Mouse (Mus musculus) A20 (cell line): ENCODE data around the gene Cep250.

Experiments used
- DNase-seq: peaks from one replicate; pipeline ENCODE4 v3.0.0-alpha.2; 2011; ENCODE audit warnings: low read depth, low spot score

Cep250 gene

DNA sequence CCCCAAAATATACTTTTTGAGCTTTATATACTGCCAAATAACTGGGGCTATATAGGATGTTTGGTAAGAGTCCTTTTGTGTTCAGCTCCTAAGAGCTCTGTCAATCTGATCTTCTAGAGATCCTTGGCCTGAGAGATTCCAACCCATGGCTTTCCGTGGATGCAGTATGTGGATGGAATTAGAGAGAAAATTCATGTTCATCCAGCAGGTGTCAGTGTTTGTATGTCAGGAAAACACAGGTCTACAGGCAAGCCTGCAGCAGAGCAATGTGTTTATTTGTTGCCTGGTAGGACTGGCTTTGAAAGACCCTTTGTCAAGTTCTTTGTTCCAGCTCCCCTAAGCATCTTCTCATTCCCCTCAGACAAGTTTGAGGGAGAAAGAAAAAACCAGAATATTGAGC, 6.7 kb downstream of the Cep250 start:
- peak; percentile 21 for DNase-seq

DNA sequence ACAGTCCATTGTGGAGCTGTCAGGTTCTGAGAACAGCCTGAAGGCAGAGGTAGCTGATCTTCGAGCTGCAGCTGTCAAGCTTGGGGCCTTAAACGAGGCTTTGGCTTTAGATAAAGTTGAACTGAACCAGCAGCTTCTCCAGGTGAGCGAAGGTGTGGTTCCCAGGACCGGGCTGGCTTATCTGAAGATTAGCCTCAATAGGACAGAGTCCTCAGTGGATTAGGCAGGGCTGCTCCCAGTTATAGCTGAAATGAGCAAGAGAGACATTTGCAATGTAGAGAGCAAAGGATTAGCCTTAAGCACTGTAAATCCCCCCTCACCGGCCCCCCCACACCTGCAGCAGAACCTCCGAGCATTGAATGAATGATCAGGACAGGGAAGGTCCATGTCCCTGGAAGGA, 17.1 kb downstream of the Cep250 start:
- DNase-seq = no peak

DNA sequence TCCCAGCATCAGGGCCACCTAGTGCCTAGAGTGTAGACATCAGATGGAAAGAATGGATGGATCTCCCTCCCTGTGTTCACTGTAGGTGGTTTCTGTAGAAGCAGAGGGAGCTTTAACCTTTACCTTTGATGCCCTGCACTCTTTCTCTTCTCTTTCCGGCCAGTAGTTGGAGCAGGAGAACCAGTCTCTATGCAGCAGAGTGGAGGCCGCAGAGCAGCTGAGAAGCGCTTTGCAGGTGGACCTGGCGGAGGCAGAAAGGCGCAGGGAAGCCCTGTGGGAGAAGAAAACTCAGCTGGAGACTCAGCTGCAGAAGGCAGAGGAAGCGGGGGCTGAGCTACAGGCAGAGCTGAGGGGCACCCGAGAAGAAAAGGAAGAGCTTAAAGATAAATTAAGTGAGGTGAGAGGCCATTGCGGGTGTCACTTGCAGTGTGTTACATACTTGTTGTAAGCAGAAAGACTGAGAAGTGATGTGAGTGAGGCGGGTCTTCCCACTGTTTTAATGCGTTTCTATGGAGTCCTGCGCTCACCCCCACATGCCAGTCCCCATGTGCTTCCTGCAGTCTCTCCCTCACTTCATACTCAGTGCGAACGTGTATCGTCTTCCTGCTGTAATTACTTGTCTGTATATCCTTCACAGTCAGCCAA, 18.0 kb downstream of the Cep250 start:
- no peak for DNase-seq

DNA sequence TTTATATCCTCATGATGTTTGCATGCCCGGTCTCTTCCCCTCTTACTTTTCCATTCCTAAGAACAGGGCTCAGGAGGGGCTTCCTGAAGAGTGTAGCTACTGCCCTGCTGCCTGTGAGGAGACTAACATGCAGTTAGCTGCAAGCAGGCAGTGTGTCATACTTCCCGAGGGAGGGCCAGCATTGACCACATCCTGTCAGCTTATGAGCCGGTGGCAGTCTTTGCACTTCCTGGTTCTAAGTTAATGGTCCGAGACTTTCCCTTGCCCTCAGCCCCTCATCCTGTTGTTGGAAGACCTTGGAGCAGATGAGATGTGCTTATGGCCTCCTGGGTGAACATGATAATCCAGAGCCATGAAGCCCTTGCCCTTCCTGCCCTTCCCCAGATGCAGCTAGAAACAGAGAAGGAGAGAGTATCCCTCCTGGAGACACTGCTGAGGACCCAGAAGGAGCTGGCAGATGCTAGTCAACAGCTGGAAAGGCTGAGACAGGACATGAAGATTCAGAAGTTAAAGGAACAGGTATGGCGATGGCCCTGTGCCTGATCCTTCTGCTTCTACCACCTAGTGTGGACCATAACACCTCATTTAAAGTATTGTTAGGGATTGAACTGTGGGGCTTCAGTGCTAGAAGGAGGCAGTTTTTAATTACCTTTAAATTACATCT, 23.2 kb downstream of the Cep250 start:
- no peak for DNase-seq

DNA sequence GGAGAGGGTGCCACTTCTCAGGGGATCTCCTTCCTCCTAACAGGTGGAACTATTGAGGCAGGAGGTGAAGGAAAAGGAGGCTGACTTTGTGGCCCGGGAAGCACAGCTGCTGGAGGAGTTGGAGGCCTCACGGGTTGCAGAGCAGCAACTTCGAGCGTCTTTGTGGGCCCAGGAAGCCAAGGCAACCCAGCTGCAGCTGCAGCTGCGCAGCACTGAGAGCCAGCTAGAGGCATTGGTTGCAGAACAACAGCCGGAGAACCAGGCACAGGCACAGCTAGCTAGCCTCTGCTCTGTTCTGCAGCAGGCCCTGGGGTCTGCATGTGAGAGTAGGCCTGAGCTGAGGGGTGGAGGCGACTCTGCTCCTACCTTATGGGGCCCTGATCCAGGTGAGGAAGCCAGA, 29.5 kb downstream of the Cep250 start:
- DNase-seq = no peak

DNA sequence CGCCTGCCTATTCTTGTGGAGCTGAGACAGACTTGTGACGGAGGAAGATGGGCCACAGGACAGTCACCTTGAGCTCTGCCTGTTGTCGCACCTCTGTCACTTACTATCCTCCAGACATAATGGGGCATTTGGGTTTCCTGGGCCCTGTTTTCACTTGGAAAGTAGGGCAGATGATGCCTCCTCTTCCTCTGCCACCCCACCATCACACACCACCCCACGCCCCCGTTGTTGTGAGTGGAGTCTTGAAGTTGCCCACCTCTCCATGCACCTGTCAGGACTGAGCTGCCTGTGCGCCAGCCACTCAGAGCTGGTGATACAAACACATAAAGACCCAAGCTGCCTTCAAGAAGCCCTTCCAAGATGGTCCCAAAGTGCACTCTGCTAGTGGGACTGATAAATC, 30.9 kb downstream of the Cep250 start:
- no peak for DNase-seq

DNA sequence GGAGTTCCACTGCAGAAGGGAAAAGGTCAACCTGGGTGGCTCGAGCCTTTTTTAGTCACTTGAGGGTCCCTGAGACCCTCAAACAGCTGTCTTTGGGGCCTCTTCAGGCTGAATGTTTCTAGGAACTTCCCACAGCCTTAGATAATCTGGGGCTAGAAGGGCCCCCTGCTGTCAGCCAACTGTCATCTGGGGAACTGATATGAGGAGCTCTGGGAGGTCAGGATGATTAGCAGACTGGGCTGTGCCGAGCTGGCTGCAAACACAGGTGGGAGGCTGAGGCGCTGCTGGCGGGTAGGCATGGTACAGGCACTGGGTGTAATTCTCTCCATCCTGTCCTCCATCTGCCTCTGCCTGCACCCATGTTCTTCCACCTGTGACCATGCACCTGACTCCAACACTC, 32.8 kb downstream of the Cep250 start:
- no peak for DNase-seq

DNA sequence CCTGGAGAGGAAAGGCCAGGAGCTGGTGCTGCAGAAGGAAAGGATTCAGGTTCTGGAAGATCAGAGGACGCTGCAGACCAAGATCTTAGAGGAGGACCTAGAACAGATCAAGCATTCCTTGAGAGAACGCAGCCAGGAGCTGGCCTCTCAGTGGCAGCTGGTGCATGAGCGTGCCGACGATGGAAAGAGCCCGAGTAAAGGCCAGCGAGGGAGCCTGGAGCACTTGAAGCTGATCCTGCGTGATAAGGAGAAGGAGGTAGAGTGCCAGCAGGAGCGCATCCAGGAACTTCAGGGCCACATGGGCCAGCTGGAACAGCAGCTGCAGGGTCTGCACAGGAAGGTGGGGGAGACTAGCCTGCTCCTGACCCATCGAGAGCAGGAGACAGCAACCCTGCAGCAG, 34.9 kb downstream of the Cep250 start:
- DNase-seq = no peak

DNA sequence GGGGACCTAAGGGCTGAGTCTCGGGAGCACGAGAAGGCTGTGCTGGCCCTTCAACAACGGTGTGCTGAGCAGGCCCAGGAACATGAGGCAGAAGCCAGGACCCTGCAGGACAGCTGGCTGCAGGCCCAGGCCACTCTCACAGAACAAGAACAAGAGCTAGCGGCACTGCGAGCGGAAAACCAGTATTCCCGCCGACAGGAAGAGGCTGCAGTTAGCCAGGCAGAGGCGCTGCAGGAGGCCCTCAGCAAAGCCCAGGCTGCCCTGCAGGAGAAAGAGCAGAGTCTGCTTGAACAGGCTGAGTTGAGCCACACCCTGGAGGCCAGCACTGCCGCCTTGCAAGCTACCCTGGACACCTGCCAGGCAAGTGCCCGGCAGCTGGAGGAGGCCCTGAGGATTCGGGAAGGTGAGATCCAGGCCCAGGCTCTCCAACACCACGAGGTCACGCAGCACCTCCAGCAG, 35.6 kb downstream of the Cep250 start:
- DNase-seq = no peak

DNA sequence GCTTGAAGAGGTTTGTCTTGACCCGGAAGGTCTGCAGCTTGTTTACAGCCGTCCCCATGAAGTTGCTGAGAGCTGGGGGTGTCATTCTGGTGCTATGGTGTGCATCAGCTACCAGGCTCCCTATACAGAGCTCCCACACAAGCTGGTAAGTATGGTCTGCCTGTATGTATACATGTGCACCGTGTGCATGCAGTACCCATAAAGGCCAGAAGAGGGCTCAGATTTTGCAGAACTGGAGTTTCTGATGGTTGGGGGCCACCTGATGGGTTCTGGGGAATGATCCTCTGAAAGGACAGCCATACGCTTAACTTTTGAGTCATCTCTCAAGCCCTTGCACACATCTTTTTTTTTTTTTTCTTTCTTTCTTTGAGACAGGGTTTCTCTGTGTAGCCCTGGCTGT, 49.1 kb downstream of the Cep250 start:
- DNase-seq = peak; percentile 53

DNA sequence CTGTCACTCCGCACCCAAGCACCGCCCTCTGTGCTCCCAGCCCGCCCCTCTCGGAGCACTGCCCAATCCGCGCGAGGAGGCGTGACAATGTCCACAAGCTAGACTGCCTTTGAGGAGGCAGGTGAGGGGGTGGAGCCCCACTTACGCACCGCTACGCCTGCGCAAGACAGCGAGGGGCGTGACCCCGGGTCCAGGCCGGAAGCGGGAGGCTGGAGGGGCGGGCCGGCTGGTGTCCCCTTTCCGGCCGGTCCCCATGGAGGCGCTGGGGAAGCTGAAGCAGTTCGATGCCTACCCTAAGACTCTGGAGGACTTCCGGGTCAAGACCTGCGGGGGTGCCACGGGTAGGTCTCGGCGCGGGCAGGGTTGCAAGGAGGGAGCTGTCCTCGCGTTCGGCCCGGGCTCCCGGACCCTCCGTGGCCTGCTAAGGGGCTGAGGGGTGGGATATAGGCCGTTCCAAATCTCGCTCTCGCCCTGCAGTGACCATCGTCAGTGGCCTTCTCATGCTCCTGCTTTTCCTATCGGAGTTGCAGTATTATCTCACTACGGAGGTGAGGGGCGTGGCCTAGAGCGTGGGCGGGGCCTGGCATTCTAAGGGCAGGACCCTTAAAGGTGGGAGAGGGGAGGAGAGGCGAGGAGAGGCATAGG, 51.8 kb downstream of the Cep250 start, which contains the start of the genes 6430550D23Rik and Ergic3:
TSS of gene 6430550D23Rik (minus strand) at position 90 of the 645 bp plus-strand sequence.
TSS of gene Ergic3 (plus strand) at position 158 of the 645 bp plus-strand sequence.
- DNase-seq = peak; percentile 99

DNA sequence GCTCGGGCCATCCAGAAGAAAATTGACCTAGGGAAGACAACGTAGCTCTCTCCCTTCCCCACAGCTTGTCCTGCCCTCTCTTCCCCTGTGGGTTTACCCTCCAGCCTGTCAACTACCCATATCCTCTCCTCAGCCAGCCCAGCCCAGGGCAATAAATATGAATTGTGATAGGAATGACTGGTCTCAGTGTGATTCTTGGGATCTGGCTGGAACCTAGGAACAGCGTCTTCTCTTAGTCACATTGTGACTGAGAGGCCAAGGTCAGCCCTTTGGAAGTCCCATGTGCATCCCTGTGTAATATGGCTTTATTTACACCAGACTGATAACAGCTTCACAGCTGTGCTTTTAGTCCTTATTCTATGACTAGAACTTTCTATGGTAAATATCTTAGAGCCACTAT, 61.8 kb downstream of the Cep250 start:
- DNase-seq = no peak

DNA sequence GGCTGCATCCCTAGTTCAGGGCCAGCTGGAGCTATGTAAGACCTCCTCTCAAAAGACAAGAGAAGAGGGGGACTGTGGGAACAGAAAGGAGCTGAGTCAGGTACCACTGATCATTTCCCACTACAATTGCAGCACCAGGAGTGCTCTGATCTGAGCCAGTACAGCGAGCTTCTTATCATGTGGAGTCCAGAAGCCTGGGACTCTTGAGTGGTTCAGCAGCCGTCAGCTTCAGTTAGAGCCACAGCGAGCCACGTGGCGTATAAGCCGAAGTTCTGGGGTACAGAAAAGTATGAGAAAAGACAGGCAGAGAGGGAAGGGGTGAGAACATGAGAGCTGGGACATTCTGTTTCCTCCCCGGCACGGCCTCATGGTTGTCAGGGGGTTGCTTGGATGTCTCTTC, 65.0 kb downstream of the Cep250 start:
- no peak for DNase-seq

DNA sequence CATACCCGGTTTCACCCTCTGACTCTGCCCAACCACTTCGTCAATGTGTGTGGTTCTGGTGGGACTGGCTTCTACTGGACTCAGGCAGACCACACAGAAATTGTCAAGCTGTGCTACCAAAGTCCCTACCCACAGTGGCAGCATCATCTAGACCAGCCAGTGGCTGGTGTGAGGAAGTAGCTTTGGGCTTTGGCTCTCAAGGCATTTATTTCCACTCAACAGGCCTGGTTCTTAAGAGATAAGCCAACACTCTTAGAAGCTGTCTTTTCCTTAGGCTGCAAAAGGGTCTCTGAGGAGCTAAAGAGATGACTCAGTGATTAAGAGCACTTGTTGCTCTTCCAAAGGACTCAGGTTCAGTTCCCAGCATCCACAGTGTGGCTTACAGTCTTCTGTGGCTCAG, 65.5 kb downstream of the Cep250 start:
- DNase-seq = no peak

DNA sequence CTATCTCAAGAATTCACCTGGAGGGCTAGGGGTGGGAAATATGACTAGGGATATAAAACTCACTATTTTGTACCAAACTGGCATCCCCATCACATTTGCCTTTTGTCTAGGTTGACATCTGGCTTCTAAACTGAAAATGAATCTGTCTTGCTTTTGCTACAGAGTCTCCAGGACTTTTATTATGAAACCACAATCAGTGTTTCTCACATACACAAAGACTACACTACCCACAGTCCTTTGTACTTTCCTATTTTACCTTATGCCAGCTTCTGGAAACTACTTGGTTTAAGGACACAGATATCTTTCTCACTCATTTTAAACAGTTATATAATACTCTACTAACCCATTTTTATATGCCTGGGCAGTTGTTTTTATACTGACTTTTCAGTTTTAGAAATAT, 69.2 kb downstream of the Cep250 start:
- peak; percentile 44 for DNase-seq

DNA sequence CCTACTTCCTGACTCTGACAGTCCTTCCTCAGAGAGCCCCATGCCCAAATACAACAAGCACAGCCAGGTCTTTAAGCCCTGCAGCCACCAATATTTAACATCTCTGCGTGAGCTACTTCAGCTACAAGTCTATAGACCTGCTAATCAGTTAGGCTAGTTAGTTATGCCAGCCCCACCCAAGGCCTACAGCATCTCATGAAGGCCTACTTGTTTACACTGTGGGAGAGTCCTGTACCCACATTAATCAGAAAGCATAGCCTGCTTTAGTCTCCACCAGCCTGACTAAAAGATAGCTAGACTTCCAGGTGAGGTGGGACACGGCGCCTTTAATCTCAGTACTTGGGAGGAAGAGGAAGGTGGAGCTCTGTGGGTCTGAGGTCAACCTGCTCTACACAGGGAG, 83.1 kb downstream of the Cep250 start:
- DNase-seq = no peak

DNA sequence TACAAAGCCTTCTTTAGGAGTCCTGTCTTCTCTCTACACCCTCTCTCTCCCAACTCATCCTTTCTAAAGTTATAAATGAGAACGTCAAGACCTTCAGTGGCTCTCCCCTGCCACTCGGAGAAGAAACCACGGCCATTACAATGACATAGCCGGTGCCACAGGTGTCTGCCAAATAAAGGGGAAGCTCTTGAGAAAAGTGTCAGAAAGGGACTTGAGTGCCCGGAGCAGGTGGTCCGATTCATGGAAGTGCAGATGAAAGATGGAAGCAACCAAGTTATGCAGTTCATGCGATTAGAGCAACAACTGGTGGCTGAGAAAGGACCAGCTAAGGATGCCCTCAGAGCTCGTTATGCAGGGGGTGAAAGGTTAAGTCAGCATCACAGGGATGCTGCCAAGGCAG, 86.6 kb downstream of the Cep250 start:
- no peak for DNase-seq

DNA sequence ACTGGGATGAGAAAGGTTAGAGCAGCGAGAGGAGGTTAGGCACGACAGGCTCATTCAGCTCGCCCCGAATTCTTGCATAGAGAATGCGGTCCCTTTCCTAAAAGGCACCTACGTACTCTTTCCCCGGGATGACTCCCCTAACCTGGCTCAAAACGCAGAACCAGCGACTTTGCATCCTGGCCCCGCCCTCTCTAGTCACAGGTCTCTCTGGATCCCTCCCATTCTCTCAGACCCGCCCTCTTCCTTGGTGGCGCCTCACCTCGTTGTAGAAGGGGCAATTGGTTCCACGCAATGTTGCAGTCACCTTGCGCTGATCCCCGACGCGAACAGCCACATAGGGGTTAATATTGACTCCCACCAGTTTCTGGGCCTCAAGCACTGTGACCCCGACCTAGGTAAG, 91.7 kb downstream of the Cep250 start:
- no peak for DNase-seq
